8 mouse cellular contexts compared by ENCODE assay signal in the genomic region with DNA sequence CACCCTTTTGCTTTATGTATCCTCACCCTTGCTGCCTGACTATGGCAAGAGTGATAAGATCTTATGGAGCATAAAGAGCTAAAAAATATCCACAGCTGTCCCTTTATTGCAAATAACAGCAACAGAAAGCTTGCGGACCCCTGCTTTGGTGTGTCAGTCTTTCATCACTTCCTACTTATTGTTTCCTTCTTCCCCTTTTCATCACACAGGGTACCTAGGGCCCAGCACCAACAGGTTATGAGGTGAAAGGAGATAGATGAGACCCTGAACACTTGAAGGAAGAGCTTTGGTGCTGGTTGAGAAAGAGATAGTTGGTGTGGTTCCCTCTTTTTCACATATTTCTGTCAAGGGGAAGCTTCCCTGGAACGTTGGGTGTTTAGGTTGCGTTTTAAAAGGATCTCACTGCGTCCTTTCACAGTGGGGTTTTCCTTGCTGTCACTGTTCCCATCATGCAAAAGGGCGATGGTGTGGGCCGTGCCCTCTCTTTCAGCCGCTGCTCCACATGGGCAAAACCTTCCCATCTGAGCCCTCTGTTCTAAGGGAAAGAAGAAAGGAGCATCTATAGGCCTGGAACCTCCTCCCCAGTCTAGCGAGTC. TPM values are rescaled to one million over a fixed set of nuclear protein-coding genes. Genes with fewer than 3 reads are reported as not detected.
DNase-seq lines count a peak whose midpoint lies in the region; ATAC-seq and TF ChIP-seq lines count a peak whose summit lies in the region.

No protein-coding gene starts in this region.

- H3K36me3 ChIP-seq in lung, embryonic 14.5 days (ENCODE audit: insufficient read depth), result peaks cover 9% of the 10 kb centered on the region; the same call in 1 of the 2 replicates
- peaks cover 25% of the 10 kb centered on the region for H3K36me3 ChIP-seq in embryonic facial prominence, embryonic 13.5 days
- peaks cover 20% of the 10 kb centered on the region; the same call in 1 of the 2 replicates for H3K36me3 ChIP-seq in limb, embryonic 10.5 days

- TF ChIP-seq POLR2A in cerebellum, adult 2 months (IDR thresholded peaks at IDR 0.05; ENCODE audit: borderline replicate concordance, insufficient read depth, low read length), result no peak

- 0 out of 2 replicates have a peak, but pooled peaks cover 4% of the 10 kb centered on the region for H3K4me1 ChIP-seq in lung, embryonic 14.5 days (ENCODE audit: insufficient read depth)
- H3K4me1 ChIP-seq in embryonic facial prominence, embryonic 13.5 days, result peaks cover 33% of the 10 kb centered on the region
- H3K4me1 ChIP-seq in limb, embryonic 10.5 days, result peaks cover 8% of the 10 kb centered on the region; the same call in 1 of the 2 replicates
- H3K4me1 ChIP-seq in cerebellum, adult 2 months (ENCODE audit: control insufficient read depth, insufficient read depth, low read length), result no peaks in the 10 kb centered on the region

- peak overlapping the region; percentile 61 for H3K4me3 ChIP-seq in lung, embryonic 14.5 days (ENCODE audit: low read depth, low read length)
- H3K4me3 ChIP-seq in embryonic facial prominence, embryonic 13.5 days, result peak overlapping the region; percentile 69
- H3K4me3 ChIP-seq in limb, embryonic 10.5 days, result peak overlapping the region; percentile 69; the same call in 1 of the 2 replicates
- no peak overlapping the region for H3K4me3 ChIP-seq in cerebellum, adult 2 months (replicated peaks; ENCODE audit: insufficient read depth, low read depth, low read length)

- no peaks in the 10 kb centered on the region for H3K9me3 ChIP-seq in lung, embryonic 14.5 days (ENCODE audit: low read depth, low read length)
- H3K9me3 ChIP-seq in embryonic facial prominence, embryonic 13.5 days, result no peaks in the 10 kb centered on the region
- no peaks in the 10 kb centered on the region for H3K9me3 ChIP-seq in limb, embryonic 10.5 days (replicated peaks)

- H3K4me2 ChIP-seq in lung, embryonic 14.5 days, result peak overlapping the region; percentile 64
- H3K4me2 ChIP-seq in embryonic facial prominence, embryonic 13.5 days, result peak overlapping the region; percentile 63

- WGBS in lung, embryonic 14.5 days, result 82% methylated on average over 8 of the region's 8 CpGs
- 80% methylated on average over 8 of the region's 8 CpGs for WGBS in embryonic facial prominence, embryonic 13.5 days
- 82% methylated on average over 8 of the region's 8 CpGs for WGBS in limb, embryonic 10.5 days
- WGBS in cerebellum, adult 2 months, result 86% methylated on average over 8 of the region's 8 CpGs

- DNase-seq in lung, embryonic 14.5 days, result no peak
- no peak for DNase-seq in lung, postnatal 36 days
- no peak for DNase-seq in limb, embryonic 10.5 days (ENCODE audit: low spot score)
- DNase-seq in cerebellum, adult 2 months, result no peak
- no peak for DNase-seq in embryo, embryonic 10 days (ENCODE audit: low spot score)
- no peak for DNase-seq in urinary bladder, postnatal 25 days (ENCODE audit: low spot score)

- no peaks in the 10 kb centered on the region for H3K27me3 ChIP-seq in lung, embryonic 14.5 days (ENCODE audit: insufficient read depth, low read length)
- no peaks in the 10 kb centered on the region for H3K27me3 ChIP-seq in embryonic facial prominence, embryonic 13.5 days
- H3K27me3 ChIP-seq in limb, embryonic 10.5 days (ENCODE audit: low read depth, poor library complexity, severe bottlenecking), result peaks cover 7% of the 10 kb centered on the region; the same call in 1 of the 2 replicates
- H3K27me3 ChIP-seq in cerebellum, adult 2 months (ENCODE audit: control insufficient read depth, insufficient read depth, low read length), result no peaks in the 10 kb centered on the region

- no peak for TF ChIP-seq CTCF in lung, embryonic 14.5 days (IDR thresholded peaks at IDR 0.05; ENCODE audit: low read depth)
- TF ChIP-seq CTCF in cerebellum, adult 2 months (IDR thresholded peaks at IDR 0.05; ENCODE audit: borderline replicate concordance, insufficient read depth, low read depth, low read length), result no peak

- no peak overlapping the region for H3K27ac ChIP-seq in lung, embryonic 14.5 days (ENCODE audit: low read depth)
- peak overlapping the region; percentile 98 for H3K27ac ChIP-seq in embryonic facial prominence, embryonic 13.5 days
- H3K27ac ChIP-seq in limb, embryonic 10.5 days, result no peak overlapping the region
- H3K27ac ChIP-seq in cerebellum, adult 2 months (ENCODE audit: insufficient read depth, low read length), result no peak overlapping the region

- no peak for ATAC-seq in lung, embryonic 14.5 days (ENCODE audit: insufficient read depth)
- ATAC-seq in embryonic facial prominence, embryonic 13.5 days (ENCODE audit: insufficient number of reproducible peaks, insufficient read depth, low FRiP score, low TSS enrichment, low read depth), result no peak
- peak; percentile 47; the same call in 1 of the 2 replicates for ATAC-seq in neutrophil, adult 5-6 weeks (ENCODE audit: extremely low read depth, insufficient number of reproducible peaks, low FRiP score, poor library complexity, severe bottlenecking)

- H3K9ac ChIP-seq in lung, embryonic 14.5 days, result peak overlapping the region; percentile 72; the same call in 1 of the 2 replicates
- peak overlapping the region; percentile 88; the same call in 1 of the 2 replicates for H3K9ac ChIP-seq in embryonic facial prominence, embryonic 13.5 days

RNA-seq across cellular contexts. Expression of gene S100a11, which starts 1.3 kb away (rescaled TPM):
- 861 and 982 TPM in 2 replicates for polyA plus RNA-seq in lung, embryonic 14.5 days (2014; fragmentation: Nextera tagmentation; extraction: Ambion mirVana)
- polyA plus RNA-seq in embryonic facial prominence, embryonic 13.5 days (2015; fragmentation: Nextera tagmentation; extraction: Ambion mirVana), result 1,381 and 1,392 TPM in 2 replicates
- polyA plus RNA-seq in limb, embryonic 10.5 days (2016; fragmentation: Nextera tagmentation; extraction: Ambion mirVana), result 241 and 293 TPM in 2 replicates
- 584 and 660 TPM in 2 replicates for total RNA-seq in neutrophil, adult 5-6 weeks (2017)
- polyA plus RNA-seq in cerebellum, adult 2 months (2012; rRNA removed), result 25.5 and 25.9 TPM in 2 replicates

RNA-seq across cellular contexts. Expression of gene S100a10, which starts 33.3 kb away (rescaled TPM):
- 196 and 220 TPM in 2 replicates for polyA plus RNA-seq in lung, embryonic 14.5 days (2014; fragmentation: Nextera tagmentation; extraction: Ambion mirVana)
- polyA plus RNA-seq in embryonic facial prominence, embryonic 13.5 days (2015; fragmentation: Nextera tagmentation; extraction: Ambion mirVana), result 507 and 556 TPM in 2 replicates
- 74.9 and 78.4 TPM in 2 replicates for polyA plus RNA-seq in limb, embryonic 10.5 days (2016; fragmentation: Nextera tagmentation; extraction: Ambion mirVana)
- 406 and 416 TPM in 2 replicates for total RNA-seq in neutrophil, adult 5-6 weeks (2017)
- 60.1 and 60.6 TPM in 2 replicates for polyA plus RNA-seq in cerebellum, adult 2 months (2012; rRNA removed)

RNA-seq across cellular contexts. Expression of gene Tchhl1, which starts 53.0 kb away (rescaled TPM):
- not detected in 2 replicates for polyA plus RNA-seq in lung, embryonic 14.5 days (2014; fragmentation: Nextera tagmentation; extraction: Ambion mirVana)
- polyA plus RNA-seq in embryonic facial prominence, embryonic 13.5 days (2015; fragmentation: Nextera tagmentation; extraction: Ambion mirVana), result not detected in 2 replicates
- not detected in 2 replicates for polyA plus RNA-seq in limb, embryonic 10.5 days (2016; fragmentation: Nextera tagmentation; extraction: Ambion mirVana)
- not detected in 2 replicates for total RNA-seq in neutrophil, adult 5-6 weeks (2017)
- not detected in 2 replicates for polyA plus RNA-seq in cerebellum, adult 2 months (2012; rRNA removed)
